Mouse (Mus musculus) brain, embryonic 14.5 days (tissue): ENCODE measurements around the gene Ctrc.

Experiments used
- CTCF ChIP-seq: fragments of 200-500 bp; IDR thresholded peaks from 2 replicates; pipeline ENCODE4 v1.5.1; 2012; ENCODE audit warnings: inconsistent platforms, mild to moderate bottlenecking, moderate library complexity, borderline replicate concordance; ENCODE audit not compliant: insufficient read depth, insufficient read length; ENCODE audit errors: extremely low read depth
- POLR2A ChIP-seq: fragments of 200-500 bp; IDR thresholded peaks from 2 replicates; pipeline ENCODE4 v1.6.1; 2012; ENCODE audit warnings: mild to moderate bottlenecking, inconsistent platforms, borderline replicate concordance; ENCODE audit not compliant: poor library complexity, insufficient read depth, insufficient read length, severe bottlenecking; ENCODE audit errors: extremely low read depth

- TF ChIP-seq CTCF = no peak
- TF ChIP-seq POLR2A = no peak
Observed at GRCm38 (mm10) chr4:141881289-141881914, 35.2 kb upstream of the Ctrc start.
